Mouse (Mus musculus): ENCODE measurements around the gene Srgap2. TPM values are rescaled to one million over a fixed set of nuclear protein-coding genes. Genes with fewer than 3 reads are reported as not detected.

The Srgap2 gene
- 10 to 100 TPM; 24.8 to 35.9 TPM for polyA plus RNA-seq (2017; shearing (Covaris generic))

GRCm38 (mm10) chr1:131527281-131528080, at the start of gene Srgap2, which contains the start of gene Fam72a:
Gene Srgap2 (minus strand): TSS chr1:131527352.
Gene Fam72a (plus strand): TSS chr1:131527903.
- ATAC-seq = peak; percentile 85

- ATAC-seq = peak; percentile 46
Measured at GRCm38 (mm10) chr1:131573721-131574120, 46.6 kb upstream of the Srgap2 start.

DNA sequence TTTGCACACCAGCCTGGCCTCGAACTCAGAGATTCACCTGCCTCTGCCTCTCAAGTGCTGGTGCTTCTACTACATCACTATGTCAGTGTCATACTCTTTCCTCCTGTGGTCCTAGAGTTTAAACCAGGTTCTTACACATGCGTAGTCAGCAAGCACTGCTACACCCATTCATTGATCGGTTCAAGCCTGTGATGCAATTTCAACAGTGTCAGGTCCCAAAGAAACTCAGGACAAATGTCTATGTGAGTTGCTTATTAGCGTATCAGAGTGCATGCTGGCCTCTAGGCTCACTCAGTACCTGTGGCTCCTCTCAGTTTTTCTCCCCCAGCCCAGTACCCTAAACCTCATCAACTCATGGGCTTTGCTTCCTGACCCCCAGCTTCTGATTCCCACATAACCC, 43.2 kb upstream of the Srgap2 start:
- ATAC-seq = no peak

GRCm38 (mm10) chr1:131569721-131570120, 42.6 kb upstream of the Srgap2 start:
- ATAC-seq = no peak

GRCm38 (mm10) chr1:131566056-131566455, 38.9 kb upstream of the Srgap2 start:
- ATAC-seq = peak; percentile 32

GRCm38 (mm10) chr1:131562081-131562480, 34.9 kb upstream of the Srgap2 start:
- ATAC-seq = no peak

DNA sequence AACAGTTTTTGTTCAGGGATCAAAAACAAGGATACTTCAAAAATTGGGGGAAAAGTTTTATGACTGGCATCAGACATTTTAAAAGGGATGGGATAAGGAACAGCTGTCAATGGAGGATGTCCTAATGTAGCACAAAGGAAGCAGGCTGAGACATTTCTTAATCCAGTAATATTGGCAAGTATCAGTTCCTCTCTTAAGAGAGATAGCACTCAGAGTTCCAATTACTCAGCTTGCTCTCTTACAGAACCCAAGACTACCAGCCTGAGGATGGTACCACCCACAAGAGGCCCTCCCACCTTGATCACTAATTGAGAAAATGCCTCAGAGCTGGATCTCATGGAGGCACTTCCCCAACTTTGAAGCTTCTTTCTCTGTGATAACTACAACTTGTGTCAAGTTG, 33.3 kb upstream of the Srgap2 start:
- ATAC-seq = no peak

GRCm38 (mm10) chr1:131555042-131555812, 28.1 kb upstream of the Srgap2 start:
- peak; percentile 97 for ATAC-seq

DNA sequence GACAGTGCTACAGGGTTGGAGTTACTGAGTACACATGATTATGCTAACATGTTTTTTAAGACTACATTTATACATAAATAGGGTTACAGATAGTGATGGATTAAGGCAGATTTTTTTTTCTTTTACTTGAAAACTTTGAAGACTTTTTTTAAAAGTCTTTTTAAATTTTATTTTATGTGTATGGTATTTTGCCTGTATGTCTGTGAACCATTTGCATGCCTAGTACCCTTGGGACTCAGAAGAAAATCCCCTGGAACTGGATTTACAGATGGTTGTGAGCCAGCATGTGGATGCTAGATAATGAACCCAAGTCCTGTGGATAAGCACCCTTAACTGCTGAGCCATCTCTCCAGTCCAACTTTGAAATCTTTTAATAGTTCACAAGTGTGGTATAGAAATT, 26.3 kb upstream of the Srgap2 start:
- no peak for ATAC-seq

DNA sequence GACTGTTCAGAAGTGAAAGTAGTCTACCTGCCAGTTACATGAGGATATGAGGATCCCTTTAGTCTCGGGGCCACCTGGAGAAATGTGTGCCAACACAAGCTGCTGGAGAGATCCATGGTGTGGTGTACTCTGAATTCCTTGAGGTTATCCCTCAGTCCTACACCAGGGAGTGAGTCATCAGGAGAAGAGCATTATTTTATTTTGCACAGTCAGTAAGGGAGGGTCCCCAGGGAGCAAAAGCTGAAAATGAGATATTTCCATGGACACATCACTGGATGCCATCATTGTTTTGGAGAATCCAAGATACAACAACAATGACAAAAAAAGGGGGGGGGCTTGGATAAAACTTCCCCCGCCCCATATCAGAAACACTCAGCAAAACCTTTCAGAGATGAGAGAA, 24.8 kb upstream of the Srgap2 start:
- ATAC-seq = no peak

DNA sequence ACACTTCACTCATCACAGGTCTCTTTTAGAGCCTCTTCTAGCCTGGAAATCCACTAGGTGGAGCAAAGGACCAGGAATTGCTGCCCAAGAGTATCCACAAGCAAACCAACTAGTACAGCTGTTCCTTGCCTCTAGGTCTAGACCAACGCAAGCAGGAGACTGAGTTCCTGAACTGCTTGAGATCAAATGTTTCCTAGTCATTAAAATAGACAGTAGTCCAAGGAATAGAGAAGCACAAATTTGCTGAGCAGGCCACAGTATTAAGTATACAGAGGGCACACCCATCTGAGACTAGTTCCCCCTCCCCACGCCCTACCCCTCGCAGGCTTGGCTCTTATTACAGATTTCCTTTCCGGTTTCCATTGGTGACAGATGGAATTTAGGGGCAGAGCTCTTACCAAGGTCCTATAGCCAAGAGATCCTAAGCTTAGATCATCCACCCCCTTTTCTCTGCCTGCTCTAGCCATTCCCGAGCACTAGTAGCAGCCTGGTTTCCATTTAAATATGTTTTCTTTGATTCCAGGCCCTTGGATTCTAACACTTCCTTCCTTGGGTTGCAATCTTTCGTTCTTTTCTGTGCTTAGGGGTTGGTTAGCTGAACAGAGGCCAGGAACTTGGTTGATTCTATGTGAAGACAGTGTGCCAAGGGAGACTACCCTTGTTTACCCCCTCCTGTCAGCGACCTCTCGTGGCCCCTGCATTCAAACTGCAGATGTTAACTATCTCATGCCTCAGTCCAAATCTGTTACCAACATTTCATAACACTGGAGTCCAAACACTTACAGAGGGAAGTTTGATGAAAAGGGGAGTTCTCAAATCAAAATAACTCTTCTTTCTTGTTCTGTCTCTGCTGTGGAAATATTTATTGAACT, 21.6 kb upstream of the Srgap2 start:
- ATAC-seq = no peak

- no peak for ATAC-seq
Measured at GRCm38 (mm10) chr1:131546798-131547690, 19.9 kb upstream of the Srgap2 start.

- ATAC-seq = no peak
Measured at GRCm38 (mm10) chr1:131543886-131544565, 16.9 kb upstream of the Srgap2 start.

DNA sequence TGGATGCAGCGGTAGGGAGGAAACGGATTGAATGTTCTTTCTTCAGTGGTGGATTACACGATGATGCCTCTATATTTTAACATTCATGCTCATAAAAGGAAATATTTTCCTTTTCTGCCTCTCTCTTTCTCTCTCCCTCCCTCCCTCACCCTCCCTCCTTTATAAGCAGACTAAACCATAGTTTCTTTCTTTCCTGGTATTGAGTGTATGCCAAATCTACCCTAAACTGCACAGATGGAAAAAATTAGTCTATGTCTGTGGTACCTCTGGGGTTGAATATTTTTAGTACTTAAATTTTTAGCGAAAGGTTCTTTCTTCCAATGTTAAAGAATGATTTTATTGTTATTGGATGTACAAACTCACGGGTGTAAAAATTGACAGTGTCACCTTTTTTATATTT, 14.8 kb upstream of the Srgap2 start:
- ATAC-seq = no peak

- no peak for ATAC-seq
Measured at GRCm38 (mm10) chr1:131541431-131541830, 14.3 kb upstream of the Srgap2 start.

- no peak for ATAC-seq
Measured at GRCm38 (mm10) chr1:131540795-131541194, 13.6 kb upstream of the Srgap2 start.

DNA sequence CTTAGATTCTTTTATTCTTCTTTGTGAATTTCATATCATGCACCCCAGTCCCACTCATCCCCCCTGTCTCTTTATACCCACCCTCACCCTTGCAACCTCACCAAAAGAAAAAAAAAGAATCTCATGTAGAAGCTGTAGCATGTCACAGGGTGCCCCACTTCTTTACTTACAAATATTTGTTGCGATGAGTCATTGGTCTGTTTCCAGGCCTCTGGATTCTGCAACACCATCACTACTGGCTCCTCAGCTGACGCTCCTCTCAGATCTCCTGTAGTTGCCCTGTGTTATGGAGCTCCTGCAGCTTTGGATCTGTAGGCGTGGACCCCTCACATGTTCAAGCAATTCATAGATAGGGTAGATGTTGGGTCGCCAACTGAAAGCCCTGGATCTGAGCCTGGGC, 12.6 kb upstream of the Srgap2 start:
- ATAC-seq = no peak

- no peak for ATAC-seq
Measured at GRCm38 (mm10) chr1:131528561-131529166, 1.5 kb upstream of the Srgap2 start.

GRCm38 (mm10) chr1:131528081-131528507, 942 bp upstream of the Srgap2 start:
- ATAC-seq = no peak

Data from activated CD4-positive, CD25-positive, alpha-beta regulatory T cell, adult 4 months (primary cell).